Mouse (Mus musculus): Measurements from ENCODE around the gene Nrcam. TPM values are rescaled to one million over a fixed set of nuclear protein-coding genes. Genes with fewer than 3 reads are reported as not detected.

Gene Nrcam
- total and polyA plus RNA-seq, 2 experiments from 2014 or later: 101 to 185 TPM

- H3K27ac ChIP-seq (ENCODE audit: low read depth, low read length): peak overlapping the region; percentile 89
- peak; percentile 49 for TF ChIP-seq CTCF (IDR thresholded peaks at IDR 0.05; ENCODE audit: low read depth)
- H3K9me3 ChIP-seq (ENCODE audit: low read length): no peaks in the 10 kb centered on the region
- peak overlapping the region; percentile 74 for H3K4me2 ChIP-seq (ENCODE audit: low read depth)
- 2% methylated on average over 9 of the region's 9 CpGs for WGBS
- H3K36me3 ChIP-seq (ENCODE audit: insufficient read depth): no peaks in the 10 kb centered on the region
- peak overlapping the region; percentile 82 for H3K4me3 ChIP-seq (ENCODE audit: low read depth, low read length)
- ATAC-seq: peak; percentile 19
- no peaks in the 10 kb centered on the region for H3K27me3 ChIP-seq (ENCODE audit: insufficient read depth, low read length)
- DNase-seq: peak; percentile 43
- H3K4me1 ChIP-seq (ENCODE audit: insufficient read depth): peaks cover 17% of the 10 kb centered on the region
- peak overlapping the region; percentile 78 for H3K9ac ChIP-seq
Measured at GRCm38 (mm10) chr12:44330216-44330719, 1.6 kb downstream of the Nrcam start.

GRCm38 (mm10) chr12:44337136-44337640 is 8.5 kb downstream of the Nrcam start:
- Histone ChIP-seq H3K27me3 (ENCODE audit: insufficient read depth, low read length) (no peaks in the 10 kb centered on the region), H3K27ac (ENCODE audit: low read depth, low read length) (no peak overlapping the region), H3K9me3 (ENCODE audit: low read length) (no peaks in the 10 kb centered on the region), H3K36me3 (ENCODE audit: insufficient read depth) (no peaks in the 10 kb centered on the region), H3K4me1 (ENCODE audit: insufficient read depth) (peaks cover 14% of the 10 kb centered on the region), H3K4me2 (ENCODE audit: low read depth) (no peak overlapping the region), H3K4me3 (ENCODE audit: low read depth, low read length) (no peak overlapping the region), H3K9ac (no peak overlapping the region)
- TF ChIP-seq CTCF (IDR thresholded peaks at IDR 0.05; ENCODE audit: low read depth): no peak
- ATAC-seq (no peak), DNase-seq (no peak)
- 39% methylated on average over 2 of the region's 2 CpGs for whole genome bisulfite sequencing

GRCm38 (mm10) chr12:44338195-44338622 is 9.5 kb downstream of the Nrcam start:
- ATAC-seq (peak; percentile 87), DNase-seq (peak; percentile 51)
- no peak overlapping the region for H3K9ac ChIP-seq
- no peaks in the 10 kb centered on the region for H3K9me3 ChIP-seq (ENCODE audit: low read length)
- H3K4me1 ChIP-seq (ENCODE audit: insufficient read depth): peaks cover 16% of the 10 kb centered on the region
- H3K27ac ChIP-seq (ENCODE audit: low read depth, low read length): peak overlapping the region; percentile 29
- H3K4me2 ChIP-seq (ENCODE audit: low read depth): 0 out of 2 replicates have a peak overlapping the region, but pooled peaks have one; percentile 11
- 8% methylated on average over 8 of the region's 8 CpGs for WGBS
- no peak overlapping the region for H3K4me3 ChIP-seq (ENCODE audit: low read depth, low read length)
- no peak for TF ChIP-seq CTCF (IDR thresholded peaks at IDR 0.05; ENCODE audit: low read depth)
- H3K27me3 ChIP-seq (ENCODE audit: insufficient read depth, low read length): no peaks in the 10 kb centered on the region
- no peaks in the 10 kb centered on the region for H3K36me3 ChIP-seq (ENCODE audit: insufficient read depth)

- Histone ChIP-seq H3K4me1 (ENCODE audit: insufficient read depth) (0 out of 2 replicates have a peak, but pooled peaks cover 9% of the 10 kb centered on the region), H3K9me3 (ENCODE audit: low read length) (no peaks in the 10 kb centered on the region), H3K4me2 (ENCODE audit: low read depth) (no peak overlapping the region), H3K4me3 (ENCODE audit: low read depth, low read length) (no peak overlapping the region), H3K9ac (no peak overlapping the region), H3K27ac (ENCODE audit: low read depth, low read length) (no peak overlapping the region), H3K27me3 (ENCODE audit: insufficient read depth, low read length) (no peaks in the 10 kb centered on the region), H3K36me3 (ENCODE audit: insufficient read depth) (no peaks in the 10 kb centered on the region)
- no peak for TF ChIP-seq CTCF (IDR thresholded peaks at IDR 0.05; ENCODE audit: low read depth)
- 68% methylated on average over 6 of the region's 6 CpGs for WGBS
- ATAC-seq (no peak), DNase-seq (no peak)
Measured at GRCm38 (mm10) chr12:44344075-44344474, 15.4 kb downstream of the Nrcam start.

- no peak for DNase-seq
- H3K36me3 ChIP-seq (ENCODE audit: insufficient read depth): no peaks in the 10 kb centered on the region
- no peak overlapping the region for H3K4me3 ChIP-seq (ENCODE audit: low read depth, low read length)
- ATAC-seq: no peak
- H3K27me3 ChIP-seq (ENCODE audit: insufficient read depth, low read length): no peaks in the 10 kb centered on the region
- no peaks in the 10 kb centered on the region for H3K9me3 ChIP-seq (ENCODE audit: low read length)
- no peak overlapping the region for H3K27ac ChIP-seq (ENCODE audit: low read depth, low read length)
- WGBS: 11% methylated on average over 5 of the region's 5 CpGs
- H3K9ac ChIP-seq: no peak overlapping the region
- no peak overlapping the region for H3K4me2 ChIP-seq (ENCODE audit: low read depth)
- TF ChIP-seq CTCF (IDR thresholded peaks at IDR 0.05; ENCODE audit: low read depth): no peak
- H3K4me1 ChIP-seq (ENCODE audit: insufficient read depth): 0 out of 2 replicates have a peak, but pooled peaks cover 9% of the 10 kb centered on the region
Measured at GRCm38 (mm10) chr12:44345251-44345650, 16.6 kb downstream of the Nrcam start.

- DNase-seq: no peak
- H3K4me2 ChIP-seq (ENCODE audit: low read depth): no peak overlapping the region
- H3K27ac ChIP-seq (ENCODE audit: low read depth, low read length): no peak overlapping the region
- H3K9ac ChIP-seq: no peak overlapping the region
- H3K27me3 ChIP-seq (ENCODE audit: insufficient read depth, low read length): no peaks in the 10 kb centered on the region
- ATAC-seq: no peak
- 0 out of 2 replicates have a peak, but pooled peaks cover 9% of the 10 kb centered on the region for H3K4me1 ChIP-seq (ENCODE audit: insufficient read depth)
- no peak overlapping the region for H3K4me3 ChIP-seq (ENCODE audit: low read depth, low read length)
- WGBS: 20% methylated on average over 3 of the region's 3 CpGs
- H3K9me3 ChIP-seq (ENCODE audit: low read length): no peaks in the 10 kb centered on the region
- H3K36me3 ChIP-seq (ENCODE audit: insufficient read depth): no peaks in the 10 kb centered on the region
- TF ChIP-seq CTCF (IDR thresholded peaks at IDR 0.05; ENCODE audit: low read depth): no peak
Measured at GRCm38 (mm10) chr12:44346143-44346542, 17.5 kb downstream of the Nrcam start.

- Histone ChIP-seq H3K9me3 (ENCODE audit: low read length) (no peaks in the 10 kb centered on the region), H3K27ac (ENCODE audit: low read depth, low read length) (no peak overlapping the region), H3K36me3 (ENCODE audit: insufficient read depth) (no peaks in the 10 kb centered on the region), H3K4me2 (ENCODE audit: low read depth) (no peak overlapping the region), H3K4me3 (ENCODE audit: low read depth, low read length) (no peak overlapping the region), H3K4me1 (ENCODE audit: insufficient read depth) (no peaks in the 10 kb centered on the region), H3K9ac (no peak overlapping the region), H3K27me3 (ENCODE audit: insufficient read depth, low read length) (no peaks in the 10 kb centered on the region)
- WGBS: 95% methylated on average over 4 of the region's 4 CpGs
- ATAC-seq (no peak), DNase-seq (no peak)
- no peak for TF ChIP-seq CTCF (IDR thresholded peaks at IDR 0.05; ENCODE audit: low read depth)
Measured at GRCm38 (mm10) chr12:44355116-44355515, 26.4 kb downstream of the Nrcam start.

Data from forebrain, postnatal 0 days (tissue).